Mouse (Mus musculus): ENCODE results near the gene Dedd.
"Not testable (repeated sequence)": the region's sequence is repeated elsewhere in the genome, so short reads cannot be mapped to it uniquely, and the experiment has no call there.

The Dedd gene

DNA sequence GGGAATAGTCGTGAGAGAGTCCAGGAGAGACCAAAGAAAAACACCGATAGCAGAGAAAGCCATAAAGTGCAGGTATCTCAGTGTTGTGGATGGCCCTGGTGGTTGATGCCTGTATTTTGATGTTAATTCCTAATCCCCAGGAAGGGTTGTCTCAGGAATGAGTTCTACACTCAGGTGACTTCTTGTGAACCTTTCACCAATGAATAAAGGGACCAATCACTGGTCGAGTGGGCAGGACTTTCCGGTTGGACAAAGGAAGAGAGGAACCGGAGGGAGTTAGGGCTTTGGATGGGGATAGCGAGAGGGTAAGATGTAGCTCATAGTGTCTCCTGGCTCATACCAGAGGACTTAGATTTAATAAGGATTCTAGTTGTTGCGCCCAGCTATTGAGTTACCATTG is 9.2 kb upstream of the Dedd start:
- DNase-seq (ENCODE audit: low spot score in 2 of 2) = no peak

GRCm38 (mm10) chr1:171320151-171320550 is 8.8 kb upstream of the Dedd start:
- no peak for DNase-seq (ENCODE audit: low spot score in 2 of 2)

GRCm38 (mm10) chr1:171321415-171321814 is 7.5 kb upstream of the Dedd start:
- no peak for DNase-seq (ENCODE audit: low spot score in 2 of 2)

GRCm38 (mm10) chr1:171322012-171322411 is 6.9 kb upstream of the Dedd start:
- no peak for DNase-seq (ENCODE audit: low spot score in 2 of 2)

- no peak for DNase-seq (ENCODE audit: low spot score in 2 of 2)
Observed at GRCm38 (mm10) chr1:171325571-171325970, 3.4 kb upstream of the Dedd start.

GRCm38 (mm10) chr1:171326588-171326987 is 2.4 kb upstream of the Dedd start:
- DNase-seq (ENCODE audit: low spot score in 2 of 2) = not testable (repeated sequence)

DNA sequence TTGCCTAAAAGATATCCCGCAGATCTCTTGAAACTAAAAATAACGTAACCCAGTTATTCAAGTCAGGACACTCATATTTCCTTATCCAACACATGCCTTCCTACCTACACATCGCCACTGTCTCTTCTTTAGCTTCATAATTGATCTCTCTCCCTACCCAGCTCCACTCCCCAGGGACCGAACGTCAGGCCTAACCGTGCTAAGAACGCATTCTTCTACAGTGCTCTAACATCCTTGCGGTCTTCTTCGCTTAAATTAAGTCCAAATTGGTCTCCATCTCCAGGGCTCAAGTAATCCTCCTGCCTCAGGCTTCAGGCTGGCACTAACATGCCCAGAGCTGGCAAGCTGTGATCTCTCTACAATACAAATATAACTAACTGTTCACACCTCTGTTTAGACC is 701 bp upstream of the Dedd start:
- no peak for DNase-seq (ENCODE audit: low spot score in 2 of 2)

DNA sequence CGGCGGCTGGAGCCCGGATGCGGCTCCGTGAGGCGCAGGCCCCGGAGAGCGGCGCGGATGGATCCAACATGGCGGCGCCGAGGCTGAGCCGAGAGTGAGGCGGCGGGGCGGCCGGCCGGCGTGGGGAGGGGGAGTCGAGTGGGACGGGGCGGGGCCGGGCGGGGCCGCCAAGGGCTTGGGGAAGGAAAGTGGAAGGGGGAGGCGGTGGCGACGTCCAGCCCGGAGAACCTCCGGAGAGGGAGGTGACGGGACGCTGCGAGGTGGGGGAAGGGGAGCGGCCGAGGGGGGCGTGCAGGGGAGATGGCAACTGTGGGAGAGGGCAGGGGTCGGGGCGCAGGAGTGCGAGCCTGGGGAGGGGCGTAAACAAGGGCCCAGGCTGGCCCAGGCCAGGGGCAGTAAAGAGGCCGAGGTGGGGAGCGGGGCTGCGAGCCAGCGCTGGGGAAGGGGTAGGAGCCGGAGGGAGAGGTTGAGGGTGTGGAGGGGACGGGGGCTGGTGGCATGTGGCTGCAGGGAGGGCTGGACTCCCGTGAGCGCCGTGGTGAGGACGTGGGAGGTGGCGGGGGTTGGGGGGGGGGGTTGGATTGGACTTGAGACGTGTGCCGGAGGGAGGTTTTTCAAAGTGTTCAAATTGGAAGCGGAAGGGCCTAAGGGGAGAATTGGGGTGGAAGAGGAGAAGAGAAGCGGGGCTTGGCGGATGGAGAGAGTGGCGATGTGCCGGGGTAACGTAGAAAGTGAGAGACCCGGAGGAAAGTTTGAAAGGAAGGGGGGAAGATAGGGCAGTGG is 679 bp downstream of the Dedd start:
- DNase-seq (ENCODE audit: low spot score in 2 of 2) = no peak

DNA sequence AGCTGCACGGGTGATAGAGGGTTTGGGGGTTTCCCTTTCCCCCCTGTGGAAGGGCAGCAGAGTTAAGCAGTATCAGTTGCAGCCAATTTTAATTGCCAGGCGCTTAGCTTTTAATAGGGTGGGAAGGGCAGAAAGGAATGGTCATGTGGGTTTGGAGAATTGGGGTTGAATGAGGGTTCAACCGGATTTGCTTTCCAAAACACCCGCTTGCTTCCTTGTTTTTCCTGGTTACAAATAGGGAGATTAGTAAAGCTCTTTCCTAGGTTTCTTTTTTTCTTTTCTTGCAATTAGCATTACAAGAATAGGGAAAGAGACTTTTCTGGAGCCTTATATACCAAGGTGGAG is 1.2 kb downstream of the Dedd start:
- peak in 1 of 2 experiments; percentile 25 for DNase-seq (ENCODE audit: low spot score in 2 of 2)

- no peak for DNase-seq (ENCODE audit: low spot score in 2 of 2)
Observed at GRCm38 (mm10) chr1:171342262-171343207, 13.6 kb downstream of the Dedd start.

DNA sequence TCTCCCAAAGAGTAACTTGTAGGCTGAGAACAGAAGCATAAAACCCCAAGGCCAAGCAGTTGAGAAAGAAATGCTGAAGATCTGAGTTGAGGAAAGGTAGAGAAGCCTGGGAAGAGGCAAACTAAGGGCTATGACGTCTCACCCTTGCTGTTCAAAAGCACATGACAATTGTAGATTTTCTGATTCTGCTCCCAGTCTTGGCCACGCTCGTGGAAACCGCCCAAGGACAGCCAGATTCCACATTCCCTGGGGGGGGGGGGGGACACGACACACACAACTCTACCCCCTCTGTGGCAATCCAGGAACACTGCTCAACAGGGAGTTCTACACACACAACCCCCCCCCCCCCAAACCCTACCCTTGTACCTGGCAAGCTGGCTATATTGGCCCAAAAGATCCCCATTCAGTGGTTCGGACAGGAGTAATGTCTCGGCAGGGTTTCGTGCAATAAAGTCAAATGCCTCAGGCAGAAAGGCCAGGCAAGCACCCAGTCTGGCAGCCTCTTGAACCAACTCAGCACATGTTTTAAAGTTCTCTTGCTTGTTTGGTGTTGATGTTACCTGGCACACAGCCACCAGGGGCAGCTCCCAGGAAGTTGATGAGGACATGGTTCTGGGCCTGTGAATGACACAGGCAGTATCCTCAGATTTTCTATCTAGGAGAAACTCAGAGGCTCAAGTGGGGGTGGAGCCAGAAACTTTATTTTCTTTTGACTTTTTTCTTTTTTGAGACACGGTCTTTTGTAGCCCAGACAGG is 15.2 kb downstream of the Dedd start:
- DNase-seq (ENCODE audit: low spot score in 2 of 2) = peak; percentile 23 to 55

GRCm38 (mm10) chr1:171344715-171345114 is 15.8 kb downstream of the Dedd start:
- DNase-seq (ENCODE audit: low spot score in 2 of 2) = no peak

DNA sequence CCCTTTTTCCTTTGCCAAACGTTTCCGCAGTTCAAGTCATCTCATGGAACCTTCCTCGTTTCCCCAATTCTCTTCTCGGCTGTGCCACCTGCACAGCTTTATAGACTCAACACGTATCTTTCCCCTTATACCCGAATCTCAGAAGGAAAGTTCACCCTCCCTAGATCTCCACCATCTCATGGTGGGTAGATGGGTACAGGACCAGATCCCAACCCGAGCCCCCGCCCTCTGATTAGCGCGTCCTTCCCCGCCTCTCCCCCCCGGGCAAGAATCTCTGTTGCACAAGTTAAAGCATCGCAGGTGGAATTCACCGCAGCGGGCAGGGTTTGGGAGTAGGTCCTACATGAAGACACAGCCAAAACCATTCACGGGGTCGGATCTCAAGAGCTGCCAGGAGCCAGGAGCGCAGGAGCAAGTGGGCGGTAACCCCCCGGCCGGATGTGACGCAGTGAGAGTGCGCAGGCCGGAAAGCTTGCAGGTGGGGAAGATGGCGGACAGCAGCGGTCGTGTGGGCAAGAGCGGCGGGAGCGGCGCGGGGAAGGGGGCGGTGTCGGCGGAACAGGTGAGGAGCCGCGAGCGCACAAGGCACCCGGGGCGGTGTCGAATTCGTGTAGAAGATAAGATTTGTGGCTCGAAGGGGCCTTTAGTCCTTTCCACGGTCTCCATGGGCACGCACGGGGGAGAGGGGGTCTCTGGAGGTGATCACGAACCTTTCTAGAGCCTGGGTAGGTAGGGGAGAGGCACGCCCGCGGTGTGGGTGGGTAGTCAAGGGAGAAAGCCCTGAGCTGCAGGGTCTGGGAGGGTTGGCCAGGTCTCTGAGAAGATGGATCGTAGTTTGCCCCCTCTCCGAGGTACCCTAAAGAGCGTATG is 16.5 kb downstream of the Dedd start, which contains the start of the genes Nit1 and Pfdn2:
Gene Nit1 (minus strand): TSS at position 422 of the 870 bp plus-strand sequence.
Gene Pfdn2 (plus strand): TSS at position 446 of the 870 bp plus-strand sequence.
- DNase-seq (ENCODE audit: low spot score in 2 of 2) = peak; percentile 81 to 93

DNA sequence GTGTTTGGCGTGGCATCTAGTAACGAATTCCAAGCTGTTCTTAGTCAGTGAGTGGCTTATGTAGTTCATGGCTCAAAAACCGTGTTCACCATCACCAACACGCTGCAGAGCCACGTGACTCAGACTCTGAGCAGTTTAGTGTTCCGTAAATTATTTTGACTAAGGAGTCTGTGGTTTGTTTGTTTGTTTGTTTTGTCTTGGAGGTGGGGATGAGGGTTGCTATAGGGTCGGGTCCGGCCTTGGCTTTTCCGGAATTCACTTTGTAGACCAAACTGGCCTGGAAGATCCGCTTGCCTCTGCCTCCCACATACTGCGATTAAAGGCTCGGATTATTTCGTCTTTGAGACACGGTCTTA is 17.1 kb downstream of the Dedd start:
- no peak for DNase-seq (ENCODE audit: low spot score in 2 of 2)

- DNase-seq (ENCODE audit: low spot score in 2 of 2) = no peak
Observed at GRCm38 (mm10) chr1:171348665-171349064, 19.7 kb downstream of the Dedd start.

GRCm38 (mm10) chr1:171349210-171349609 is 20.3 kb downstream of the Dedd start:
- no peak for DNase-seq (ENCODE audit: low spot score in 2 of 2)

DNA sequence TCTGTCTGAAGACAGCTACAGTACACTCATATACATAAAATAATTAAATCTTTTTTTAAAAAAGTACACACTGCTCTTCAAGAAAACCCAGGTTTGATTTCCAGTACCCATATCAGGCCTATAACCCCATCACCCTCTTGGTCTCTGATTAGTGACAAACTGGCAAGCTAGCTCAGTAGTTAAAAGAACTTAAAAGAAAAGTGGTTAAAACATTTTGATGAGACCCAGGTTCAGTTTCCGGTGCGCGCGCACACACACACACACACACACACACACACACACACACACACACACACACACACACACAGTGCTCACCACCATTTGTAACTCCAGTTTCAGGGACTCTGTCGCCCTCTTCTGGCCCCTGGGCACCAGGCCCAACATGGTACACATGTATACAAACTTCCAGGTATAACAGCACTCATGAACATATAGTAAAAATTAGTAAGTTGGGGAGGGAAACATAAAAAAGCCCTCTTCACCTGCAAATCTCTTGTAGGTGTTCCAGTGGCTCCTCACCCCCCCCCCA is 26.9 kb downstream of the Dedd start:
- no peak for DNase-seq (ENCODE audit: low spot score in 2 of 2)

DNA sequence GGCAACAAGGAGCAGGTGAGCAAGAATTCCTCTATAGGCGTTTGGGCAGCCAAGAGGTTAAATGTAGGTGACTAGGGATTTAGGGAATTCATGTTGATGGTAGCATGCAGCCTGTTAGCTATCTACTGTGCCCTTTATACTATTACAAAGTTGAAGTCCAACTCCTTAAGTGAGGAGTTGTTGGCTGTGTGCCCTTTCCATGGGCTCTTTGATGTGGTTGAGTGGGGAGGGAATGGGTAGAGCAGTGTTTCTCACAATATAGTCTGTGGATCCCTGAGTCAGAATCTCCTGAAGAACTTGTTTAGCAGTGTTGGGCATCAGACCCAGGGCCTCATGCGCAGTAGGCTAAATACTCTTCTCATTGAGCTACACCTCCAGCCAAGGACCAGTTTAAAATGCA is 27.9 kb downstream of the Dedd start:
- no peak for DNase-seq (ENCODE audit: low spot score in 2 of 2)

- no peak for DNase-seq (ENCODE audit: low spot score in 2 of 2)
Observed at GRCm38 (mm10) chr1:171358421-171358820, 29.5 kb downstream of the Dedd start.

DNA sequence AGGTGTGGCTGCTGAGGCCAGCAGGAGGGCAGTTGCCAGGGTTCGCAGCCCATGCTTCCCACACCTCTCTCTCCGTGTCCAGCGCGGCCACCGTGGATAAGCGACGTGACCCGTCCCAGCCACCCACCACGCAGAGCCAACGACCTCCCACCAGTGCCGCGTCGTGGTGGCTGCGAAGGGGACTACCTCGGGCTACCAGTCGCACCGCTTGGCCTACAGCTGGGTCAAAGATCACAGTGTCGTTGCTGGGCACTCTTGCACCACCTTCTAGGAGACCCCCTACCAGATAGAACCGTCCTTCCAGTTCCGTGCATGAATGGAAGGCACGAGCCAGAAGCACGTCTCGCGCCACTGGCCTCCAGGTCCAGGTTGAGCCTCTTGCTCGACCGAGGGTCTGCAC is 31.3 kb downstream of the Dedd start:
- DNase-seq (ENCODE audit: low spot score in 2 of 2) = no peak

- peak; percentile 80 to 86 for DNase-seq (ENCODE audit: low spot score in 2 of 2)
Observed at GRCm38 (mm10) chr1:171360656-171361055, 31.7 kb downstream of the Dedd start, which contains the start of gene Klhdc9. Gene Klhdc9, minus strand, starts transcription at chr1:171360798.

All from urinary bladder, postnatal 36 days (tissue).